Mouse (Mus musculus): ENCODE measurements around the gene Prkar2b.

DNA sequence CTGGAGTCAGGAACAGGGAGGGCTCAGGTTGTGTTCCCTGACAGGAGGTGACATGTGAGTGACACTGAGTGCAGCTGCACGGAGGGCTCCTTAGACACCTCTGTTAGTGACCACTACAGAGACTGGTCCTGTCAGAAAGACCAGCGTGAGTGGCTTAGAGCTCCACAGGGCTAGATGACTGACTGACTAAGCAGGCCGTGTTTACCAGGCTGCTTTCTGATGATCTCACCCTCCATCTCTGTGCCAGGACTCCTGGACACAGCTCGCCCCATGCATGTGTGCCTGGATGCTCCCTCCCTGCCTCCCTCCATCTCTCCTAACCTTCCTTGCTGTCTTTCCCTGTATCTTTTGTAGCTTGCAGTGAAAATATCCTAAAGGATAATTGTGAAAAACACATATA lies 147.5 kb downstream of the Prkar2b start:
- TF ChIP-seq CTCF (IDR thresholded peaks at IDR 0.05; ENCODE audit: borderline replicate concordance, insufficient read depth, low read length) (no peak), POLR2A (IDR thresholded peaks at IDR 0.05; ENCODE audit: low read depth, low read length) (no peak)
